Mouse (Mus musculus) lung, embryonic 15.5 days (tissue): ENCODE data around the gene Casp9. TPM values are rescaled to one million over a fixed set of nuclear protein-coding genes. Genes with fewer than 3 reads are reported as not detected.

Experiments
- ATAC-seq: fragments of 200-750 bp; cut with Nextera tagmentation; 2 replicates; pipeline ENCODE4 v1.8.0; 2017; ENCODE audit warnings: moderate number of reproducible peaks, borderline replicate concordance; ENCODE audit not compliant: low FRiP score, low TSS enrichment; ENCODE audit errors: extremely low read depth
- H3K27ac ChIP-seq: fragments of 300-500 bp; sonication (generic); 2 replicates; pipeline ENCODE4 v1.5.1; 2015; ENCODE audit warnings: moderate library complexity, mild to moderate bottlenecking, inconsistent platforms
- H3K27me3 ChIP-seq: fragments of 300-500 bp; sonication (generic); 2 replicates; pipeline ENCODE4 v1.6.1; 2015; ENCODE audit warnings: inconsistent platforms
- H3K36me3 ChIP-seq: fragments of 300-500 bp; sonication (generic); 2 replicates; pipeline ENCODE4 v1.6.1; 2015; ENCODE audit warnings: inconsistent platforms
- H3K4me1 ChIP-seq: fragments of 300-500 bp; sonication (generic); 2 replicates; pipeline ENCODE4 v1.6.1; 2015; ENCODE audit warnings: inconsistent platforms
- H3K4me2 ChIP-seq: fragments of 300-500 bp; sonication (generic); 2 replicates; pipeline ENCODE4 v1.6.1; 2015; ENCODE audit warnings: inconsistent platforms, mild to moderate bottlenecking, moderate library complexity
- H3K4me3 ChIP-seq: fragments of 300-500 bp; sonication (generic); 2 replicates; pipeline ENCODE4 v1.5.1; 2015; ENCODE audit warnings: mild to moderate bottlenecking, inconsistent platforms
- H3K9ac ChIP-seq: fragments of 300-500 bp; sonication (generic); 2 replicates; pipeline ENCODE4 v1.6.1; 2015; ENCODE audit warnings: inconsistent platforms
- H3K9me3 ChIP-seq: fragments of 300-500 bp; sonication (generic); 2 replicates; pipeline ENCODE4 v1.6.1; 2016; ENCODE audit warnings: inconsistent platforms
- WGBS: fragments of 180-500 bp; shearing (Covaris S2); methylation state at CpG from one replicate; pipeline ENCODE4 v1.1.7; 2015; 5-methylcytosine and 5-hydroxymethylcytosine counted together
- polyA plus RNA-seq: library from polyadenylated mRNA; unstranded; fragments of >200 nt; fragmentation: Nextera tagmentation; extraction: Ambion mirVana; gene quantifications from 2 replicates; pipeline ENCODE4 v1.2.1, GENCODE M21; 2015

Casp9 gene
- polyA plus RNA-seq, 1 experiment from 2014 or later: 24.0 TPM

DNA sequence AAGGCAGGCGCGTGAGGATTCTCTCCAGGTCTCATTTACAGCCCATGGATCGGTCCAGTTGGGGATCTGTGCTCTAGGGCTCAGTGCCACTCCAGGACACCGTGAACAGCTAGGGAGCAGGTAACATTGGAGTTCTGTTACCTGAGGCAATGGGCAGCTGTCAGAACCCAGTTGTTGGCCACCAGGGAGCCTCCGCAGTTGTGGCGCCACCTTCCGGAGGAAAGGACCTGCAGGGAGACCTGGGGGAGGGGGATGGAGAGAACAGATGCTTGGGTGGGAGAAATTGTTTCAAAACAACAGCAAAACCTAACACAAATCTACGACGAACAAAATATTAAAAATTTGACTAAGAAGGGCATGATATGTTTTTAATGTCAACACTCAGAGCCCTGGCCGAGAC is 28.7 kb downstream of the Casp9 start:
- Histone ChIP-seq H3K4me2 (no peak overlapping the region), H3K4me1 (no peaks in the 10 kb centered on the region), H3K4me3 (no peak overlapping the region), H3K9me3 (no peaks in the 10 kb centered on the region), H3K27me3 (no peaks in the 10 kb centered on the region), H3K9ac (no peak overlapping the region), H3K27ac (no peak overlapping the region), H3K36me3 (no peaks in the 10 kb centered on the region)
- no peak for ATAC-seq
- 75% methylated on average over 10 of the region's 10 CpGs for WGBS

DNA sequence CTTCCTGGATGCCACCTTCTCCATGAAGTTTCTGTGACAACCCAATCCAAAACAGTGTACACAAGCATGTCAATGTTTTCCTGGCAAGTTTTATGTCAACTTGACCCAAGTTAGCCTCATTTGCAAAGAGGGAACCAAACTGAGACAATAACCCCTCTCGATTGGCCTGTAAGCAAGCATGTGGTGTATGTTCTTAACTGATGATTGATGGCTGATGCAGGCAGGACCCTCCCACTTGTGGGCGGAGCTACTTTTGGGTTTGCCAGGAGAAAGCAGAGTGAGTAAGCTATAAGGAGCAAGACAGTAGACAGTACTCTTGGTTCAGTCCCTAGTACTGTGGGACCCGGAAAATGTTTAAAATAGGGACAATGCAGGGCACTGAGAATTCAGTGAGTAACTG is 29.6 kb downstream of the Casp9 start:
- Histone ChIP-seq H3K36me3 (no peaks in the 10 kb centered on the region), H3K4me1 (no peaks in the 10 kb centered on the region), H3K27me3 (no peaks in the 10 kb centered on the region), H3K27ac (no peak overlapping the region), H3K4me2 (no peak overlapping the region), H3K9me3 (no peaks in the 10 kb centered on the region), H3K4me3 (no peak overlapping the region), H3K9ac (no peak overlapping the region)
- 51% methylated on average over 3 of the region's 3 CpGs for WGBS
- ATAC-seq: no peak

DNA sequence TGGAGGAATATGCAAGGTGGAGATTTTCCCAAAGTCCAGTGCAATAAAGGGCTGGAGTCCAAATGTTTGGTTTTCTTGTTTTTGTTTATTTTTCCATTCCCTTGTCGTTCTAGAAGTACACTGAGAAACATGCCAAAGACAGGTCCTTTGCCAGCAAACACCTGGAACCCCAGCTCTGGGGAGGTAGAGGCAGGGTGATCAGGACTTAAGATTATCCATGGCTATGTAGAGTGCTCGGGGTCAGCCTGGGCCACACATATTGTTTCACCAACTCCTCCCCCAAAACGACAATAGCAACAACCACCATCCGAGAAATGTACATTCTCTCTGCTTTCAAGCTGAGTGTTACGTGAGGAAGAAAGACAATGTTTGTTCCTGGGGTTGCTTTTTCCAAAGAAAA is 32.6 kb downstream of the Casp9 start, which contains the start of gene Cela2a:
Gene Cela2a (minus strand): TSS at position 101 of the 400 bp plus-strand sequence.
- ATAC-seq: no peak
- H3K36me3 ChIP-seq: no peaks in the 10 kb centered on the region
- WGBS: 40% methylated on average over 5 of the region's 5 CpGs
- no peak within 1 kb of the TSS for H3K4me3 ChIP-seq
- no peak within 1 kb of the TSS for H3K4me2 ChIP-seq
- H3K4me1 ChIP-seq: no peaks in the 10 kb centered on the region
- H3K27ac ChIP-seq: no peak within 1 kb of the TSS
- H3K27me3 ChIP-seq: no peaks in the 10 kb centered on the region
- H3K9ac ChIP-seq: no peak within 1 kb of the TSS
- no peaks in the 10 kb centered on the region for H3K9me3 ChIP-seq

DNA sequence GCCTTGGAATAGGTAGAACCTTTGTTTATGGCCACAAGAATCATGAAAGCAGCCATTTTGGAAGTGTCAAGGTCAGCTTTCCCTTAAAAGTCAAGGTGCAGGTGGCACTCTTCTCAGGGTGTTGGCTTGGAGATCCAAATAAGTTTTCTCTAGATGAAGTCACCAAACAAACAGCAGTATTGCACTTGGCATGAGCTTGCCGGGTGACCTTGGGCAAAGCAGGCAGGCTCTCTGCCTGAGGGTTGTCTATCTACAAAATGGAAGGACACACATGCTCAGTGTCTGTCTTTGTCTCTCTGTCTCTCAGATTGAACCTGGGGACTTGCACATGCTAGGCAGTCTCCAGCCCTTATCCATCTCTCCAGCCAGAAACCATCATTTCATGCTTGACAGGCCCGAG is 34.0 kb downstream of the Casp9 start:
- Histone ChIP-seq H3K36me3 (no peaks in the 10 kb centered on the region), H3K9me3 (no peaks in the 10 kb centered on the region), H3K9ac (no peak overlapping the region), H3K4me3 (no peak overlapping the region), H3K4me2 (no peak overlapping the region), H3K27ac (no peak overlapping the region), H3K27me3 (no peaks in the 10 kb centered on the region), H3K4me1 (no peaks in the 10 kb centered on the region)
- ATAC-seq: no peak
- WGBS: 76% methylated on average over 2 of the region's 2 CpGs

DNA sequence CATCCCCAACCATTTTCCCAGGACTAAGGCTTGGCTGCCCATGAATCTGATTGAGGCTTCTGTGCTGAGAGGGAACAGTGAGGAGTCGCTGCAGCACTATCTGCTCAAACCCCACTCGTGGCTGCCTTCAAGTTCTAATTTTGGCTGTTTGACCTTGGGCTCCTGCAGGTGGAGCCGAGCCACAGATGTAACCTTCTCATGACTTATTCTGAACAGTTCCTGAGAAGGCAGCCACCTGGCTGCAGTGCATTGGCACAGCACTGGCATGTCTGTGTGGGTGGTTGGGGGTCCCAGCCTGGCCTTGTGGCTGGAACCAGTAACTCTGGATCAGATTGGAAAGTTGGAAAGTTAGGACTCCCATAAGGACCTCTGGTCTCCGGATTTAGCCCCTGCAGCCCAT is 34.8 kb downstream of the Casp9 start:
- Histone ChIP-seq H3K9me3 (no peaks in the 10 kb centered on the region), H3K4me1 (no peaks in the 10 kb centered on the region), H3K4me2 (no peak overlapping the region), H3K36me3 (no peaks in the 10 kb centered on the region), H3K4me3 (no peak overlapping the region), H3K27ac (no peak overlapping the region), H3K9ac (no peak overlapping the region), H3K27me3 (no peaks in the 10 kb centered on the region)
- WGBS: 55% methylated on average over 4 of the region's 4 CpGs
- no peak for ATAC-seq

DNA sequence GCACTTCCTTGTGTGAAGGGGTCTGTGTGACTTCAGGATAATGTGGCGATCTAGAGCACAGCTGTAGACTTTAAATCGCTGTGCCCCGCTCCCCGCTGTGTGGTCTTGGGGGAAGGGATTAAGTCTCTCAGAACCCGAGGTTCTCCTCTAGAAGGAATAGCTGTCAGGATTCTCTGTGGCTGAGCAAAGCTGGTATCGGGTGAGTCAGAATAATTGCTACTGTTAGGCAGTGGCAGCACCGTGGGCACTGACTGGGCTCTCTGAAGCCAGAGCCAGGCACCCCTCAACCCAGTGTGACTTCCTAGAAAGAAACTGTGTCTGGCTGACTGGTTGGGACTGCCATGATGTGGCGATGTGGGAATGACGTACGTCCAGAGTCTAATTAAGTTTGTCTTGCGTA is 37.0 kb downstream of the Casp9 start:
- Histone ChIP-seq H3K4me2 (no peak overlapping the region), H3K4me3 (no peak overlapping the region), H3K27ac (no peak overlapping the region), H3K36me3 (no peaks in the 10 kb centered on the region), H3K27me3 (no peaks in the 10 kb centered on the region), H3K4me1 (no peaks in the 10 kb centered on the region), H3K9ac (no peak overlapping the region), H3K9me3 (no peaks in the 10 kb centered on the region)
- no peak for ATAC-seq
- WGBS: 49% methylated on average over 11 of the region's 11 CpGs

DNA sequence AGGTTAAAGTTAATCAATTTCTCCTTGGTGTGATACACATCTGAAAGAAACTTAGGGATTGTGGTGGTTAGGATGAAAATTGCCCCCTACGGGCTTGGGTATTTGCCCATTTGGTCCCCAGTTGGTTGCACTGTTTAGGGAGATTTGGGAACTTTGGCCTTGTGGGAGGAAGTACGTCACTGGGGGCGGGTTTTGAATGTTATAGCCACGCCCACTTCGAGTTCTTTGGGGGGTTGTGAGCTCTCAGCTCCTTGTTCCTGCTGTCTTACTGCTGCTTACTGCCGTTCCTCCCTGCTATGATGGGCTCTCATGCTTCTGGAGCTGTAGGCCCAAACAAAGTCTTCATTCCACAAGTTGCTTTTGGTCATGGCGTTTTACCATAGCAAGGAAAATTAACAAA is 37.9 kb downstream of the Casp9 start:
- H3K9me3 ChIP-seq: no peaks in the 10 kb centered on the region
- H3K9ac ChIP-seq: no peak overlapping the region
- H3K4me2 ChIP-seq: no peak overlapping the region
- H3K27ac ChIP-seq: no peak overlapping the region
- H3K4me3 ChIP-seq: no peak overlapping the region
- ATAC-seq: no peak
- no peaks in the 10 kb centered on the region for H3K27me3 ChIP-seq
- no peaks in the 10 kb centered on the region for H3K36me3 ChIP-seq
- no peaks in the 10 kb centered on the region for H3K4me1 ChIP-seq
- WGBS: 66% methylated on average over 7 of the region's 7 CpGs

DNA sequence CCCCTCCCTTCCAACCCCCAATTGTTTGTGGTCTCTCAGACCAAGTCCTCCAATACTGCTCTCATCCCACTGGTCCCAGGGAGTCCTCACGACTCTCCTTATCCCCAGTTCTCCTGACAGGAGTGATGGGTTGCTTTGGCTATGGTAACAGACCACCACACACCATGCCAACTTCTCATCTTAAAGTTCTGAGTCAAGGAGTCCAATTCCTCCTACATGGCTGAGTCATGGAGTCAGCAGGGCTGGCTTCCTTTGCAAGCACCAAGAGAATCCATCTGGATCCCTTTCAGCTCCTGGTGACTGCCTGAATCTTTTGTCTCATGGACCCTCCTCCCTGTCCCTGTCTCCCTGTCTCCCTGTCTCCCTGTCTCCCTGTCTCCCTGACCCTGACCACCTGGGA is 40.5 kb downstream of the Casp9 start:
- no peaks in the 10 kb centered on the region for H3K9me3 ChIP-seq
- H3K9ac ChIP-seq: no peak overlapping the region
- 28% methylated on average over 1 of the region's 1 CpGs for WGBS
- H3K36me3 ChIP-seq: no peaks in the 10 kb centered on the region
- no peaks in the 10 kb centered on the region for H3K27me3 ChIP-seq
- H3K27ac ChIP-seq: no peak overlapping the region
- H3K4me3 ChIP-seq: no peak overlapping the region
- H3K4me2 ChIP-seq: no peak overlapping the region
- H3K4me1 ChIP-seq: no peaks in the 10 kb centered on the region
- ATAC-seq: no peak

DNA sequence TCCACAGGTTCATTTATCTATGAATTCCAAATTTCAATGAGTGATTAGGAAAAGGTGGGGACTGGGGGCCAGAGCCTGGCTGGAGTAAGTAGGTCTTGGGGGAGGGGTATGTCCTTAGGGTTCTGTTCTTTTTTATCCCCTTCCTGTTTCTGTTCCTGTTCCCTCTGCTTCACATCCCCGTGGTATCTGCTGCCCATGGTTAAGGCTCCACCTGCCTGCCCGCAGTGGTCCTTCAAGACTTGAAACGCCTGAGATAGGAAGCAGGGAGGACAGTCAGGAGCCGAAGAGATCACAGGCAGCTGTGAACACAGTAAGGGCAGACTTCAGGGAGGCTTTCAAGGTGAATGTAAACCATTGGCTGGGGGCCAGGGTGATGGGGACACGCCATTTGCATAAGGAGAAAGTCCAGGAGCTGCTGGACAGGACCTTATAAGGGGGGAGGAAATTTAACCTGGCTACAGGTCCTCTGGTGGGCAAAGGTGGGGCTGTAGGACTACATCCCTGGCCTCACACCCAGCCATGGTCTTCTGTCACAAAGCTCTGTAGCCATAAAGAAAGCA is 41.2 kb downstream of the Casp9 start:
- no peaks in the 10 kb centered on the region for H3K4me1 ChIP-seq
- H3K27ac ChIP-seq: no peak overlapping the region
- 39% methylated on average over 5 of the region's 5 CpGs for WGBS
- H3K27me3 ChIP-seq: no peaks in the 10 kb centered on the region
- H3K9me3 ChIP-seq: no peaks in the 10 kb centered on the region
- H3K4me3 ChIP-seq: no peak overlapping the region
- H3K4me2 ChIP-seq: no peak overlapping the region
- ATAC-seq: no peak
- H3K9ac ChIP-seq: no peak overlapping the region
- no peaks in the 10 kb centered on the region for H3K36me3 ChIP-seq

DNA sequence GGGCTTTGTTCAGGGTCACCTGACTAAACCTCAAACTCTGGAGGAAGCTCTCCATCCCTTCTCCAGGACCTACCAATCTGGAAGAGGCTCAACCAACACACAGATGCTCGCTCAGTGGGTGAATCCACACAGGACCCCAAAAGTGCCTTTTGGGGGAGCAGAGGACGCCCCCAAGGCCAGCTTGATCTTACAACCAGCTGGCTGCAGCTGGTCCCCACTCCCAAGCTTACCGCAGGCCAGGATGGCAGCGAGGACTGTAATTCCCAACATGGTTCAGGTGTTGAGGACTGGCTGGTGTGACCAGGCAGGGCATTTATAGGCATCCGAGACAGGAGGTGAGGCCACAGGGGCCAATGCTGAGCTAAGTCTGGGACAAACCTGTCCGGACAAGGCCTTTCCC is 52.6 kb downstream of the Casp9 start, which contains the start of gene Ctrc:
Gene Ctrc (minus strand): TSS at position 361 of the 400 bp plus-strand sequence.
- no peak within 1 kb of the TSS for H3K4me2 ChIP-seq
- no peaks in the 10 kb centered on the region for H3K9me3 ChIP-seq
- no peak within 1 kb of the TSS for H3K9ac ChIP-seq
- H3K4me3 ChIP-seq: no peak within 1 kb of the TSS
- no peaks in the 10 kb centered on the region for H3K36me3 ChIP-seq
- no peaks in the 10 kb centered on the region for H3K27me3 ChIP-seq
- no peak for ATAC-seq
- 76% methylated on average over 6 of the region's 6 CpGs for WGBS
- no peak within 1 kb of the TSS for H3K27ac ChIP-seq
- H3K4me1 ChIP-seq: no peaks in the 10 kb centered on the region

DNA sequence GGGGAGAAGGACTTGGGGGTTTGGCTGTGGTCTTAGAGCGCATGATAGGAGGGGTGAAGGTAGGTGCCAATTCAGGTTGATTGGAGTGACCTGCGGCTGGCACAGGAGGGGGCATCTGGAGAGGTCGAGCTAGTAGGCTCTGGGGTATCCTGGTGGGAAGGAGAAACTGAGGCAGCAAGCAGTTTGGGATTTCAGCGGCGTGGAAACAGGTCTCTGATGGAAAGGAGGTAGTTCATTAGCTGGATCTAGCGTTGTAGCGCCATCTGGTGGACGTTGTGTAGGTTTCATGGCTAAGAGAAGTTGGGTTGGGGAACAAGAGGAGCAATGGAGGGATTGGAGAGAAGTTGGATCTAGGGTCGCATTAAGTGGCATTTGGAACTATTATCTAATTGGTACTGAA is 60.0 kb downstream of the Casp9 start:
- no peaks in the 10 kb centered on the region for H3K36me3 ChIP-seq
- no peak overlapping the region for H3K4me3 ChIP-seq
- no peak overlapping the region for H3K9ac ChIP-seq
- H3K4me1 ChIP-seq: peaks cover 6% of the 10 kb centered on the region; the same call in 1 of the 2 replicates
- H3K9me3 ChIP-seq: no peaks in the 10 kb centered on the region
- no peaks in the 10 kb centered on the region for H3K27me3 ChIP-seq
- no peak overlapping the region for H3K4me2 ChIP-seq
- 77% methylated on average over 9 of the region's 9 CpGs for WGBS
- no peak for ATAC-seq
- H3K27ac ChIP-seq: no peak overlapping the region

DNA sequence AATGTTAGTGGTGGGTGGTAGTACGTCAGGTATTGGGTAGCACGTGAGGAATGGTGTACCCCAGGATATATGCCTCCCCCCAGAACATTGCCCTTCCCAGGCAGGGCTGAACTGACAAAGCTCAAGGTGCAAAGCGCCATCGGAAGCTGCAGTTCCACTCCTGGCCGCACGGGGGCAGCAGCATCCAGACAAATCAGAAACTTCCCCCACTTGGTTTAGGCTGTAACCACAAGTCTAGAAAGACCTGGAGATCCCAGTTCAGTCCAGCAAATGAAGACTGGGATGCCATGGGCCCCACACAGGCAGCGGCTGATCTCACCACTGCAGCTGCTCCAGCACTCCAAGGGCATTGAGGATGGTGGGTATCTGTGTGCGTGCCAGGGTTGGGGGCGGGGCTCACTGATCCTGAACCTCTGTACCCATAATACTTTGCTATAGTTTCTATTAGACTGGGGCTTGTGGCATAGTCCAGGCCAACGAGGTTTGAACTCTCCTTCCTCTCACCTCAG is 64.1 kb downstream of the Casp9 start:
- Histone ChIP-seq H3K4me1 (peaks cover 6% of the 10 kb centered on the region; the same call in 1 of the 2 replicates), H3K9me3 (no peaks in the 10 kb centered on the region), H3K27me3 (no peaks in the 10 kb centered on the region), H3K4me3 (no peak overlapping the region), H3K36me3 (peaks cover 16% of the 10 kb centered on the region), H3K27ac (peak overlapping the region; percentile 63), H3K4me2 (0 out of 2 replicates have a peak overlapping the region, but pooled peaks have one; percentile 12), H3K9ac (no peak overlapping the region)
- 10% methylated on average over 10 of the region's 10 CpGs for WGBS
- ATAC-seq: peak; percentile 54; the same call in 1 of the 2 replicates

DNA sequence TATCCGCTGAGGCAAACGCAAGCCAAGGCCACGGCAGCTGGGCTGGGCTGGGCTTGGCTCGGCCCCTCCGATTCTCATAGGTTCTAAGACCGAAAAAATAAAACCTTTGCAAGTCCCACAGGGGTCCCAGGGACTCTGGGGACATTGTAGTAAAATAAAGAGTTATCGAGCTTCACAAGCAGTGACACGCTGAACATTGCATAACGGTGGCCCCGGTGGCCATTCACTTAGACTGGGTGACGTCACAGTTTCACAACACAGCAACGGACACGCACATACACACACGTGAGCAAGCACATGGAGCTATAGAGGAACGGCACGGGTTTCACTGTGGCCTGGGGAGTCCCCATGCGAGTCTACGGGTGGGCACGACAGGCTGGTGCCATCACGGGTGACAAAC is 65.1 kb downstream of the Casp9 start:
- no peak for ATAC-seq
- 66% methylated on average over 20 of the region's 20 CpGs for WGBS
- no peak overlapping the region for H3K27ac ChIP-seq

More for the DNA sequence above, 65.1 kb downstream of the Casp9 start:
- H3K36me3 ChIP-seq: peaks cover 16% of the 10 kb centered on the region
- no peak overlapping the region for H3K4me3 ChIP-seq
- no peaks in the 10 kb centered on the region for H3K9me3 ChIP-seq
- H3K27me3 ChIP-seq: no peaks in the 10 kb centered on the region
- H3K9ac ChIP-seq: no peak overlapping the region
- H3K4me1 ChIP-seq: peaks cover 6% of the 10 kb centered on the region; the same call in 1 of the 2 replicates
- H3K4me2 ChIP-seq: no peak overlapping the region
